Mouse (Mus musculus): ENCODE results near the gene Atad5.
A peak's percentile ranks its signal among the peaks of the same experiment; 100 is the strongest.

DNA sequence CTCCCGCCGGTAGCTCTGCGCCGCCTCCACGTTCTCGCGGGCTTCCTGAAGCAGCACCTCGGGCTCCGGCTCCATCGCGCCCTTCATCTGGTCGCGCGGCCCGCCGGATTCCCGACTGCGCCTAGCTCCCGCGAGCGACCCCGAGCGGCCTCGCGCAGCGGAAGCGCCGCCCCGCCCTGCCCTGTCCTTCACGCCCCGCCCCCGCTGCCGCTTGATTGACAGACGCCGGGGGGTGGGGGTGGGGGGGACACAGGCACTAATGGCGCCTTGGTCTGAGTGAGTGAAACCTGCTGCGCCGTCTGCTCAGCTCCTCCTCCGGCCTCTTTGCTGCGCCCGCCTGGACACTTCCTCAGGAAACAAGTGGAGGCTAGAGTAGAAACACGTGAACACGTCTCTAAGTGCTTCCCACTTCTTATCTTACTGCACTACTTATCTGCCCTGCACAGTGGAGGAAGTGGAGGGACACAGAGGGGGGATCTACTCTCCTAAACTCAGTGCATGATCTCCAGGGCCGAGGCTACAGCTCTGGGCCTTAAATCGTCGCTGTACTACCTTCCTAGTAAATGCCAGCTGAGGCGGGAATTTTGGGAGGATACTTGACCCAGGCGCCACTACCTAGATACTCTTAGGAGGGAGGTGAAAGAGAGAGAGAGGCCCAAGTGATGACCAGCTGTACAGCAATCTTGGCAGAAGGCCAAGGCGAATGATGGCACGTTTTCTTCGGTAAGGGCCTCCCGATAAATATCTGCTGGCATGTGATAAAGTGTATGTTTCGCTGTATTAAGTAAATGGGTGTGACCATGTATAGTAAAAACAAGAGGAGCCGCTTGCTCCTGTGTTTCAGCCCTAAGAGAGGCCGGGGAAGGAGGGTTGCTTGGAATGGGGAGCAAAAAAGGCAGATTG lies 8.1 kb upstream of the Atad5 start, which contains the start of gene Crlf3:
- TF ChIP-seq POLR2A (IDR thresholded peaks at IDR 0.05; ENCODE audit: extremely low read depth, insufficient read depth, low read length) (peak; percentile 88), CTCF (IDR thresholded peaks at IDR 0.05; ENCODE audit: low read depth, low read length) (no peak)

Data from liver, adult 2 months (tissue).